Mouse (Mus musculus) CH12.LX (cell line): ENCODE measurements around the gene Ptma. TPM values are rescaled to one million over a fixed set of nuclear protein-coding genes. Genes with fewer than 3 reads are reported as not detected.
A peak's percentile ranks its signal among the peaks of the same experiment; 100 is the strongest.

Source experiments
- DNase-seq: peaks from one replicate; pipeline ENCODE4 v3.0.0-alpha.2; 2013; ENCODE audit errors: extremely low read depth
- H3K27ac ChIP-seq: 2 replicates; pipeline ENCODE4 v1.5.1; 2012; ENCODE audit warnings: low read depth, mild to moderate bottlenecking, control low read depth, moderate library complexity; ENCODE audit not compliant: insufficient read depth
- H3K27me3 ChIP-seq: replicated peaks from 2 replicates; pipeline ENCODE3; 2012; ENCODE audit warnings: inconsistent platforms
- H3K36me3 ChIP-seq, 2 experiments: replicated peaks in 1 of 2; 2 replicates each; pipeline versions ENCODE3 to v1.6.1; 2012; ENCODE audit warnings: inconsistent platforms in 1 of 2, low read length in 1 of 2, mild to moderate bottlenecking in 1 of 2, mixed read lengths in 1 of 2, moderate library complexity in 1 of 2; ENCODE audit not compliant: control insufficient read depth in 1 of 2, insufficient read depth in 1 of 2
- H3K4me1 ChIP-seq, 2 experiments: 2 replicates each; pipeline ENCODE4 v1.6.1; 2012; ENCODE audit warnings: inconsistent platforms in 1 of 2, moderate library complexity in 1 of 2; ENCODE audit not compliant: insufficient read depth in 2 of 2, control insufficient read depth in 1 of 2
- H3K4me2 ChIP-seq: 2 replicates; pipeline ENCODE4 v1.6.1; 2012; ENCODE audit warnings: low read depth, mild to moderate bottlenecking, control low read depth; ENCODE audit not compliant: poor library complexity, insufficient read depth, severe bottlenecking
- H3K4me3 ChIP-seq, 3 experiments: fragments of 150-350 bp in 1 of 3; sonication (generic) in 1 of 3; replicated peaks in 1 of 3; 2 replicates each; pipeline versions ENCODE3 to v1.5.1; 2011 to 2012; ENCODE audit warnings: low read depth in 2 of 3, low read length in 2 of 3, mild to moderate bottlenecking in 2 of 3, moderate library complexity in 2 of 3, control low read depth in 1 of 3, improper control_type of control experiment in 1 of 3, inconsistent platforms in 1 of 3, mixed read lengths in 1 of 3; ENCODE audit not compliant: poor library complexity in 1 of 3
- H3K79me2 ChIP-seq: replicated peaks from 2 replicates; pipeline ENCODE4 v1.6.1; 2012; ENCODE audit warnings: mild to moderate bottlenecking, moderate library complexity; ENCODE audit not compliant: control insufficient read depth, poor library complexity, insufficient read depth, severe bottlenecking; ENCODE audit errors: extremely low read depth
- H3K9ac ChIP-seq: 2 replicates; pipeline ENCODE4 v1.6.1; 2012; ENCODE audit warnings: low read depth, mild to moderate bottlenecking, control low read depth, moderate library complexity; ENCODE audit not compliant: insufficient read depth
- H3K9me3 ChIP-seq: replicated peaks from 2 replicates; pipeline ENCODE3; 2012; ENCODE audit warnings: low read length, inconsistent platforms, mixed read lengths
- CHD2 ChIP-seq: IDR thresholded peaks from 2 replicates; pipeline ENCODE4 v1.6.1; 2011; ENCODE audit warnings: low read length, improper control_type of control experiment
- CTCF ChIP-seq, 2 experiments: IDR thresholded peaks in 1 of 2; conservative IDR thresholded peaks in 1 of 2; 2 replicates each; pipeline ENCODE4 v1.5.1; 2011 to 2012; ENCODE audit warnings: low read depth in 2 of 2, low read length in 2 of 2, improper control_type of control experiment in 1 of 2, inconsistent platforms in 1 of 2, mild to moderate bottlenecking in 1 of 2, moderate library complexity in 1 of 2
- ELF1 ChIP-seq: IDR thresholded peaks from 2 replicates; pipeline ENCODE4 v1.6.1; 2014; ENCODE audit warnings: low read depth, mild to moderate bottlenecking, inconsistent platforms, low read length, improper control_type of control experiment
- EP300 ChIP-seq: IDR thresholded peaks from 2 replicates; pipeline ENCODE4 v1.6.1; 2011; ENCODE audit warnings: low read length, improper control_type of control experiment
- ETS1 ChIP-seq: conservative IDR thresholded peaks from 2 replicates; pipeline ENCODE4 v1.6.1; 2012; ENCODE audit warnings: low read depth, mild to moderate bottlenecking, inconsistent platforms, low read length, improper control_type of control experiment, moderate library complexity
- HCFC1 ChIP-seq: IDR thresholded peaks from 2 replicates; pipeline ENCODE4 v1.6.1; 2012; ENCODE audit warnings: low read depth, mild to moderate bottlenecking, inconsistent platforms, low read length, improper control_type of control experiment
- IRF4 ChIP-seq: IDR thresholded peaks from 2 replicates; pipeline ENCODE4 v1.6.1; 2014; ENCODE audit warnings: low read depth, mild to moderate bottlenecking, inconsistent platforms, low read length, improper control_type of control experiment
- JUND ChIP-seq: conservative IDR thresholded peaks from 2 replicates; pipeline ENCODE4 v1.6.1; 2011; ENCODE audit warnings: low read depth, low read length, improper control_type of control experiment
- MAFK ChIP-seq: IDR thresholded peaks from 2 replicates; pipeline ENCODE4 v1.6.1; 2011; ENCODE audit warnings: low read length, improper control_type of control experiment; ENCODE audit not compliant: insufficient replicate concordance
- MAZ ChIP-seq: IDR thresholded peaks from 2 replicates; pipeline ENCODE4 v1.6.1; 2012; ENCODE audit warnings: low read depth, mild to moderate bottlenecking, inconsistent platforms, low read length, improper control_type of control experiment, moderate library complexity
- MEF2A ChIP-seq: IDR thresholded peaks from 2 replicates; pipeline ENCODE4 v1.6.1; 2014; ENCODE audit warnings: low read depth, mild to moderate bottlenecking, inconsistent platforms, low read length, improper control_type of control experiment, borderline replicate concordance
- MXI1 ChIP-seq: IDR thresholded peaks from 2 replicates; pipeline ENCODE4 v1.6.1; 2011; ENCODE audit warnings: mild to moderate bottlenecking, low read depth, low read length, improper control_type of control experiment
- MYC ChIP-seq: IDR thresholded peaks from 2 replicates; pipeline ENCODE4 v1.6.1; 2011; ENCODE audit warnings: low read depth, mild to moderate bottlenecking, improper control_type of control experiment, low read length
- NELFE ChIP-seq: IDR thresholded peaks from 2 replicates; pipeline ENCODE4 v1.6.1; 2011; ENCODE audit warnings: low read depth, low read length, improper control_type of control experiment
- PAX5 ChIP-seq: IDR thresholded peaks from 2 replicates; pipeline ENCODE4 v1.6.1; 2012; ENCODE audit warnings: low read length, inconsistent platforms, mixed read lengths
- POLR2A ChIP-seq: IDR thresholded peaks from 2 replicates; pipeline ENCODE4 v1.6.1; 2011; ENCODE audit warnings: low read depth, mild to moderate bottlenecking, improper control_type of control experiment, low read length
- POLR2AphosphoS2 ChIP-seq: IDR thresholded peaks from 2 replicates; pipeline ENCODE4 v1.6.1; 2011; ENCODE audit warnings: low read depth, low read length, improper control_type of control experiment
- RAD21 ChIP-seq: IDR thresholded peaks from 2 replicates; pipeline ENCODE4 v1.6.1; 2011; ENCODE audit warnings: low read depth, mild to moderate bottlenecking, low read length, improper control_type of control experiment, moderate library complexity
- SIN3A ChIP-seq: IDR thresholded peaks from 2 replicates; pipeline ENCODE4 v1.6.1; 2012; ENCODE audit warnings: low read length, improper control_type of control experiment, inconsistent platforms
- SMC3 ChIP-seq: IDR thresholded peaks from 2 replicates; pipeline ENCODE4 v1.6.1; 2011; ENCODE audit warnings: low read depth, low read length, improper control_type of control experiment
- TBP ChIP-seq: conservative IDR thresholded peaks from 2 replicates; pipeline ENCODE4 v1.6.1; 2011; ENCODE audit warnings: low read depth, low read length, improper control_type of control experiment
- TCF12 ChIP-seq: IDR thresholded peaks from 2 replicates; pipeline ENCODE4 v1.6.1; 2014; ENCODE audit warnings: low read depth, mild to moderate bottlenecking, inconsistent platforms, low read length, improper control_type of control experiment
- UBTF ChIP-seq: IDR thresholded peaks from 2 replicates; pipeline ENCODE4 v1.6.1; 2012; ENCODE audit warnings: low read depth, mild to moderate bottlenecking, inconsistent platforms, low read length, improper control_type of control experiment, moderate library complexity
- USF1 ChIP-seq: IDR thresholded peaks from 2 replicates; pipeline ENCODE4 v1.6.1; 2014; ENCODE audit warnings: low read depth, mild to moderate bottlenecking, inconsistent platforms, low read length, improper control_type of control experiment
- USF2 ChIP-seq: conservative IDR thresholded peaks from 2 replicates; pipeline ENCODE4 v1.6.1; 2011; ENCODE audit warnings: low read depth, low read length, improper control_type of control experiment
- ZC3H11A ChIP-seq: IDR thresholded peaks from 2 replicates; pipeline ENCODE4 v1.6.1; 2012; ENCODE audit warnings: low read depth, mild to moderate bottlenecking, inconsistent platforms, low read length, improper control_type of control experiment
- ZKSCAN1 ChIP-seq: IDR thresholded peaks from 2 replicates; pipeline ENCODE4 v1.6.1; 2012; ENCODE audit warnings: low read depth, inconsistent platforms, low read length, improper control_type of control experiment, borderline replicate concordance
- dilution Hi-C: fragments of 300-500 bp; cut with MboI; formaldehyde crosslinking; loops from 2 replicates; pipeline ENCODE4 v1.14.3; 2020; ENCODE audit warnings: low sequenced_read_pairs; ENCODE audit not compliant: extremely low pct_unique_long_range_greater_than_20kb, extremely low pct_ligation_motif_present
- in situ Hi-C: fragments of 300-500 bp; cut with MboI; formaldehyde crosslinking; loops from 3 replicates; pipeline ENCODE4 v1.14.3; 2019; ENCODE audit warnings: low sequenced_read_pairs, low pct_ligation_motif_present, low pct_unique_long_range_greater_than_20kb, mixed read lengths
- polyA plus RNA-seq: library from polyadenylated mRNA; unstranded; fragments of >175 nt; gene quantifications from 2 replicates; pipeline ENCODE4 v1.2.1, GENCODE M21; 2012; ENCODE audit warnings: low read depth; ENCODE audit not compliant: insufficient read length
- total RNA-seq, 2 experiments: library from RNA; depleted of rRNA; stranded (reverse); fragments of 300-350 nt in 1 of 2; fragments of >200 nt in 1 of 2; gene quantifications; 2 replicates each; pipeline ENCODE4 v1.2.3; 2012 to 2014

Ptma gene
- total and polyA plus RNA-seq, 3 experiments, result 2,835 to 5,324 (median 5,084) TPM

DNA sequence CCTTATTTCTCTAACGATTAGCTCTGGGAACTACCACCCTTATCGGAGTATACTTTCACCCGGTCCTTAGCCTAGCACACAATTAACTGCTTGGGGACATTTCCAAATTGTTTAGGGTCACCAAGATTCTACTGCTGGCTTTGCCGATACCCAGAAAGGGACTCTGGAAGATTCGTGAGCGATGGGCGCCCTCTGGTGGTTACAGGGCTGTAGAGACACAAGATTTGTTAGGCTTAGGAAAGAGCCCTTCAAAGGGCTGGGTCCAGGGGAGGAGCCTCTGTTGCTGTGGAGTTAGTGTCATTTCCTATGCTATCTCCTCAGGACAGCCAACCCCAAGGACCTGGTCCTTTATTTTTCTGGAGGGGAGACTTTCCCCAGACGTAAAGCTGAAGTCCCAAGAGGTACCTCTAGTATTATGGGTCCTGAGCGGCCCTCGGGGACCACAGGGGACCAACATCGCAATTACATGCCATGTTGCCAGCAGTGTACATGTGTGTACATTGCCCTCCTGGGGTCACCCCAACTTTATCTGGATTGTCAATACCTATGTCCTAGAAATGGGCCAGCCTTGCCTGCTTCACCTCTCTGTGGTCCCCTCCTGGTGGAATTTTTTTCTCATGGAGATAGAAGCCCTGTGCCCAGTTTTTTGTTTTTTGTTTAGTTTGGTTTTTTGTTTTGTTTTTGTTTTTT lies 6.0 kb downstream of the Ptma start:
- Histone ChIP-seq H3K27me3 (no peaks in the 10 kb centered on the region), H3K9ac (0 out of 2 replicates have a peak overlapping the region, but pooled peaks have one; percentile 1), H3K4me1 (peaks cover 3 to 30% of the 10 kb centered on the region in 2 experiments; a peak in 3 of 4 replicates), H3K36me3 (peaks cover 19 to 37% of the 10 kb centered on the region in 2 experiments), H3K4me3 (no peak overlapping the region), H3K4me2 (peak overlapping the region; percentile 42), H3K79me2 (peaks cover 37% of the 10 kb centered on the region), H3K27ac (peak overlapping the region; percentile 36; the same call in 1 of the 2 replicates), H3K9me3 (no peaks in the 10 kb centered on the region)
- TF ChIP-seq USF1 (no peak), HCFC1 (no peak), ZKSCAN1 (no peak), USF2 (no peak), MYC (0 out of 2 replicates have a peak, but pooled peaks have one; percentile 30), SMC3 (peak; percentile 94), SIN3A (peak; percentile 63; the same call in 1 of the 2 replicates), UBTF (no peak), JUND (0 out of 2 replicates have a peak, but pooled peaks have one; percentile 21), MXI1 (peak; percentile 61; the same call in 1 of the 2 replicates), EP300 (no peak), POLR2AphosphoS2 (no peak), IRF4 (0 out of 2 replicates have a peak, but pooled peaks have one; percentile 28), TBP (no peak), MEF2A (0 out of 2 replicates have a peak, but pooled peaks have one; percentile 64), CHD2 (no peak), NELFE (no peak; the same call in 1 of the 2 replicates), PAX5 (no peak), MAZ (peak; percentile 54; the same call in 1 of the 2 replicates), ELF1 (no peak), MAFK (no peak), RAD21 (peak; percentile 95), TCF12 (no peak), ETS1 (no peak), CTCF (conservative IDR thresholded peaks at IDR 0.05 in 1 of 2, IDR thresholded peaks at IDR 0.05 in 1 of 2; ENCODE audit: low read depth in 2 of 2, low read length in 2 of 2) (peak; percentile 70 to 97), POLR2A (no peak; the same call in 1 of the 2 replicates), ZC3H11A (peak; percentile 79)
- in situ Hi-C loops (loop anchor here (5.0 kb wide), 1 partner anchor 90 kb away; no protein-coding TSS in a partner anchor), dilution Hi-C loops (no loop called here)
- peak; percentile 96 for DNase-seq
